In the genomic region with DNA sequence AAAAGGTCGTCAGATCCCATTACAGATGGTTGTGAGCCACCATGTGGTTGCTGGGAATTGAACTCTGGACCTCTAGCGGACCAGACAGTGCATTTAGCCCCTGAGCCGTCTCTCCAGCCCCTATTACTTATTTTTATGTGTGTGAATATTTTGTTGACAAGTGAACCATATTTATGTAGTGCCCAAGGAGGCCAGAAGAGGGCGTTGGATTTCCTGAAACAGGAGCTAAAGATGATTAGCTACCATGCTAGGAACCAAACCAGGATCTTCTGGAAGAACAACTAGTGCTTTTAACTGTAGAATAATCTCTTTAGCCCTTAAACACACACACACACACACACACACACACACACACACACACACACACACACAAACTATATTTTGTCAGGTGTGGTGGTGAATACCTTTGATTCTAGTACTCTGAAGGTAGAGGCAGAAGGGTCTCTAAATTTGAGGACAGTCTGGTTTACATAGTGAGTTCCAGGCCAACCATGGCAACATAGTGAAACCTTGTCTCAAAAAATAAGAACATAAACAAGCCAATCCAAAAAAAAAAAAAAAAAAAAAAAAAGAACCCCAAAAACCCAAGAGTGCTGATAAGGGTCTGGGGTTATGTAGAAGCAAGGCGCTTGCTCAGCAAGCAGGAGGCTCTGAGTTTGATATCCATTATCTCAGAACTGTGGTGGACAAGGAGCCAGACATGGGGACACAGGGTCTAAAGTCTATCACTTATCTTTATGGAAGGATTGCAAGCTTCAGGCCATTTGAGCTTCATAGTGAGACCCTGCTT, we compare ENCODE assay signal across 12 mouse cellular contexts. TPM values are rescaled to one million over a fixed set of nuclear protein-coding genes. Genes with fewer than 3 reads are reported as not detected.
A peak's percentile ranks its signal among the peaks of the same experiment; 100 is the strongest.
DNase-seq lines count a peak whose midpoint lies in the region; ATAC-seq and TF ChIP-seq lines count a peak whose summit lies in the region.
"Had no signal": no experiment of that assay in that cellular context is flagged by ENCODE, and none has a peak within 500 bp of the region (broad histone marks: within the 10 kb centered on the region; RNA-seq: fewer than 3 reads in every experiment).

No protein-coding gene starts in this region.

- no peaks in the 10 kb centered on the region for H3K27me3 ChIP-seq in hindbrain, postnatal 0 days (ENCODE audit: insufficient read depth, low read length)
- H3K27me3 ChIP-seq in hindbrain, embryonic 16.5 days (replicated peaks; ENCODE audit: control insufficient read depth, insufficient read depth, low read length), result no peaks in the 10 kb centered on the region
- no peaks in the 10 kb centered on the region for H3K27me3 ChIP-seq in liver, embryonic 12.5 days (replicated peaks)
- H3K27me3 ChIP-seq: embryonic facial prominence, embryonic 13.5 days; lung, embryonic 15.5 days; neural tube, embryonic 12.5 days had no signal

- no peaks in the 10 kb centered on the region for H3K36me3 ChIP-seq in hindbrain, postnatal 0 days (ENCODE audit: insufficient read depth, low read length)
- no peaks in the 10 kb centered on the region; the same call in 1 of the 2 replicates for H3K36me3 ChIP-seq in hindbrain, embryonic 16.5 days (ENCODE audit: control insufficient read depth, insufficient read depth, low read length)
- H3K36me3 ChIP-seq in liver, embryonic 12.5 days, result peaks cover 23% of the 10 kb centered on the region

- TF ChIP-seq CTCF in hindbrain, postnatal 0 days (IDR thresholded peaks at IDR 0.05; ENCODE audit: low read depth), result peak; percentile 27; the same call in 1 of the 2 replicates

- no peak overlapping the region for H3K9ac ChIP-seq in hindbrain, postnatal 0 days (replicated peaks; ENCODE audit: low read length)
- H3K9ac ChIP-seq in hindbrain, embryonic 16.5 days (ENCODE audit: low read depth, low read length), result no peak overlapping the region
- no peak overlapping the region for H3K9ac ChIP-seq in liver, embryonic 12.5 days
- H3K9ac ChIP-seq: embryonic facial prominence, embryonic 13.5 days; lung, embryonic 15.5 days; neural tube, embryonic 12.5 days had no signal

- no peaks in the 10 kb centered on the region for H3K4me1 ChIP-seq in hindbrain, postnatal 0 days (ENCODE audit: insufficient read depth, low read length)
- no peaks in the 10 kb centered on the region for H3K4me1 ChIP-seq in hindbrain, embryonic 16.5 days (ENCODE audit: control insufficient read depth, insufficient read depth, low read depth, low read length)
- peaks cover 34% of the 10 kb centered on the region for H3K4me1 ChIP-seq in liver, embryonic 12.5 days
- H3K4me1 ChIP-seq: embryonic facial prominence, embryonic 13.5 days; neural tube, embryonic 12.5 days had no signal

- no peak overlapping the region for H3K27ac ChIP-seq in hindbrain, postnatal 0 days
- no peak overlapping the region for H3K27ac ChIP-seq in hindbrain, embryonic 16.5 days (ENCODE audit: low read depth, low read length)
- H3K27ac ChIP-seq in liver, embryonic 12.5 days, result peak overlapping the region; percentile 63
- H3K27ac ChIP-seq: embryonic facial prominence, embryonic 13.5 days; lung, embryonic 15.5 days; neural tube, embryonic 12.5 days had no signal

- DNase-seq in hindbrain, postnatal 0 days (ENCODE audit: low spot score), result no peak
- DNase-seq in urinary bladder, postnatal 14 days (ENCODE audit: low spot score), result peak; percentile 13
- no peak for DNase-seq in urinary bladder, postnatal 10 days (ENCODE audit: low spot score)
- no peak for DNase-seq in frontal cortex, postnatal 36 days (ENCODE audit: low spot score in 2 of 2)
- DNase-seq in heart, postnatal 14 days, result no peak
- DNase-seq in gastrocnemius, adult 18-20 months (ENCODE audit: low spot score), result no peak
- DNase-seq: gastrocnemius, postnatal 25 days had no signal

- 68% methylated on average over 5 of the region's 5 CpGs for WGBS in hindbrain, postnatal 0 days
- 74% methylated on average over 5 of the region's 5 CpGs for WGBS in hindbrain, embryonic 16.5 days
- WGBS in liver, embryonic 12.5 days (ENCODE audit: insufficient replicate concordance), result 43% methylated on average over 5 of the region's 5 CpGs

- no peak overlapping the region for H3K4me2 ChIP-seq in hindbrain, postnatal 0 days (ENCODE audit: low read depth, low read length)
- no peak overlapping the region for H3K4me2 ChIP-seq in hindbrain, embryonic 16.5 days (ENCODE audit: low read length)
- H3K4me2 ChIP-seq in liver, embryonic 12.5 days, result no peak overlapping the region
- H3K4me2 ChIP-seq: embryonic facial prominence, embryonic 13.5 days; lung, embryonic 15.5 days; neural tube, embryonic 12.5 days had no signal

- intact Hi-C loops in heart, postnatal 14 days (cut with DNase I), result no loop called here

- no peak overlapping the region for H3K4me3 ChIP-seq in hindbrain, postnatal 0 days (ENCODE audit: low read length)
- H3K4me3 ChIP-seq in hindbrain, embryonic 16.5 days (ENCODE audit: low read length), result no peak overlapping the region
- H3K4me3 ChIP-seq in liver, embryonic 12.5 days, result no peak overlapping the region
- H3K4me3 ChIP-seq: embryonic facial prominence, embryonic 13.5 days; lung, embryonic 15.5 days; neural tube, embryonic 12.5 days had no signal

- no peaks in the 10 kb centered on the region for H3K9me3 ChIP-seq in hindbrain, postnatal 0 days (ENCODE audit: low read length)
- H3K9me3 ChIP-seq in hindbrain, embryonic 16.5 days (ENCODE audit: control insufficient read depth, low read length), result no peaks in the 10 kb centered on the region; the same call in 1 of the 2 replicates
- no peaks in the 10 kb centered on the region for H3K9me3 ChIP-seq in liver, embryonic 12.5 days (replicated peaks)
- H3K9me3 ChIP-seq: embryonic facial prominence, embryonic 13.5 days; lung, embryonic 15.5 days; neural tube, embryonic 12.5 days had no signal

- ATAC-seq in hindbrain, postnatal 0 days, result no peak
- no peak for ATAC-seq in hindbrain, embryonic 16.5 days
- no peak for ATAC-seq in liver, embryonic 12.5 days

RNA-seq across cellular contexts. Expression of gene Fam222b, which starts 8.7 kb away (rescaled TPM):
- total RNA-seq in hindbrain, postnatal 0 days (2014; rRNA removed), result 27.6 and 32.6 TPM in 2 replicates
- 22.6 and 22.9 TPM in 2 replicates for polyA plus RNA-seq in hindbrain, postnatal 0 days (2015; fragmentation: Nextera tagmentation; extraction: Ambion mirVana)
- polyA plus RNA-seq in hindbrain, embryonic 16.5 days (2015; fragmentation: Nextera tagmentation; extraction: Ambion mirVana), result 21.8 and 33.4 TPM in 2 replicates
- 6.0 and 6.7 TPM in 2 replicates for polyA plus RNA-seq in liver, embryonic 12.5 days (2016; fragmentation: Nextera tagmentation; extraction: Ambion mirVana)
- 10 to 100 TPM; 14.4 to 14.6 TPM for total RNA-seq in heart, postnatal 14 days (2021)
- total RNA-seq in gastrocnemius, adult 18-20 months (2021), result 1 to 10 TPM; 8.2 to 9.4 TPM

RNA-seq across cellular contexts. Expression of gene Eral1, which starts 23.0 kb away (rescaled TPM):
- 38.4 and 40.3 TPM in 2 replicates for total RNA-seq in hindbrain, postnatal 0 days (2014; rRNA removed)
- polyA plus RNA-seq in hindbrain, postnatal 0 days (2015; fragmentation: Nextera tagmentation; extraction: Ambion mirVana), result 25.7 and 26.9 TPM in 2 replicates
- 34.6 and 35.2 TPM in 2 replicates for polyA plus RNA-seq in hindbrain, embryonic 16.5 days (2015; fragmentation: Nextera tagmentation; extraction: Ambion mirVana)
- 23.2 and 25.5 TPM in 2 replicates for polyA plus RNA-seq in liver, embryonic 12.5 days (2016; fragmentation: Nextera tagmentation; extraction: Ambion mirVana)
- 10 to 100 TPM; 22.2 to 25.6 TPM for total RNA-seq in heart, postnatal 14 days (2021)
- total RNA-seq in gastrocnemius, adult 18-20 months (2021), result 10 to 100 TPM; 20.1 to 22.7 TPM
